Mouse (Mus musculus) hindbrain, embryonic 11.5 days (tissue): ENCODE results near the gene Krtap28-13. TPM values are rescaled to one million over a fixed set of nuclear protein-coding genes. Genes with fewer than 3 reads are reported as not detected.

Experiments
- ATAC-seq: fragments of 200-750 bp; cut with Nextera tagmentation; 2 replicates; pipeline ENCODE4 v1.8.0; 2017; ENCODE audit warnings: mild to moderate bottlenecking, moderate TSS enrichment, moderate library complexity; ENCODE audit not compliant: low FRiP score
- DNase-seq: peaks from one replicate; pipeline ENCODE4 v3.0.0-alpha.2; 2015; ENCODE audit warnings: low spot score
- H3K27ac ChIP-seq: fragments of 300-500 bp; sonication (generic); 2 replicates; pipeline ENCODE4 v1.5.1; 2014; ENCODE audit warnings: mild to moderate bottlenecking, low read depth, low read length
- H3K27me3 ChIP-seq: fragments of 300-500 bp; sonication (generic); 2 replicates; pipeline ENCODE4 v1.6.1; 2014; ENCODE audit warnings: mild to moderate bottlenecking, low read length, moderate library complexity, mixed read lengths; ENCODE audit not compliant: control insufficient read depth, insufficient read depth
- H3K36me3 ChIP-seq: fragments of 300-500 bp; sonication (generic); 2 replicates; pipeline ENCODE4 v1.6.1; 2014; ENCODE audit warnings: mild to moderate bottlenecking, low read length, moderate library complexity, mixed read lengths; ENCODE audit not compliant: control insufficient read depth, insufficient read depth
- H3K4me1 ChIP-seq: fragments of 300-500 bp; sonication (generic); replicated peaks from 2 replicates; pipeline ENCODE4 v1.6.1; 2014; ENCODE audit warnings: low read length, mixed read lengths; ENCODE audit not compliant: control insufficient read depth, insufficient read depth
- H3K4me2 ChIP-seq: fragments of 300-500 bp; sonication (generic); replicated peaks from 2 replicates; pipeline ENCODE4 v1.6.1; 2014; ENCODE audit warnings: mild to moderate bottlenecking, low read depth, low read length
- H3K4me3 ChIP-seq: fragments of 300-500 bp; sonication (generic); 2 replicates; pipeline ENCODE4 v1.5.1; 2014; ENCODE audit warnings: low read depth, low read length
- H3K9ac ChIP-seq: fragments of 300-500 bp; sonication (generic); 2 replicates; pipeline ENCODE4 v1.6.1; 2014; ENCODE audit warnings: low read depth, low read length
- H3K9me3 ChIP-seq: fragments of 300-500 bp; sonication (generic); 2 replicates; pipeline ENCODE4 v1.6.1; 2016; ENCODE audit warnings: low read length; ENCODE audit not compliant: control insufficient read depth
- WGBS: fragments of 180-500 bp; shearing (Covaris S2); extraction: QIAGEN DNeasy Blood & Tissue Kit; methylation state at CpG from one replicate; pipeline ENCODE4 v1.1.7; 2014; 5-methylcytosine and 5-hydroxymethylcytosine counted together
- polyA plus RNA-seq: library from polyadenylated mRNA; unstranded; fragments of >200 nt; fragmentation: Nextera tagmentation; extraction: Ambion mirVana; gene quantifications from 2 replicates; pipeline ENCODE4 v1.2.1, GENCODE M21; 2014

The Krtap28-13 gene
- polyA plus RNA-seq, 1 experiment from 2014 or later = not detected

- Histone ChIP-seq H3K4me3 (no peak overlapping the region), H3K4me1 (no peaks in the 10 kb centered on the region), H3K36me3 (no peaks in the 10 kb centered on the region), H3K27ac (no peak overlapping the region), H3K9ac (no peak overlapping the region), H3K27me3 (no peaks in the 10 kb centered on the region), H3K9me3 (no peaks in the 10 kb centered on the region), H3K4me2 (no peak overlapping the region)
- DNase-seq = no peak
- 81% methylated on average over 5 of the region's 5 CpGs for WGBS
- no peak for ATAC-seq
Observed at GRCm38 (mm10) chr1:83107410-83107978, 46.8 kb downstream of the Krtap28-13 start.

GRCm38 (mm10) chr1:83110992-83111391 is 50.3 kb downstream of the Krtap28-13 start:
- DNase-seq (no peak), ATAC-seq (no peak)
- no peak overlapping the region for H3K4me3 ChIP-seq
- no peak overlapping the region for H3K27ac ChIP-seq
- no peaks in the 10 kb centered on the region for H3K9me3 ChIP-seq
- H3K4me1 ChIP-seq = no peaks in the 10 kb centered on the region
- no peak overlapping the region for H3K9ac ChIP-seq
- H3K36me3 ChIP-seq = no peaks in the 10 kb centered on the region
- H3K27me3 ChIP-seq = no peaks in the 10 kb centered on the region
- H3K4me2 ChIP-seq = no peak overlapping the region

Other genes starting within 250 kb of the Krtap28-13 start
- gene Agfg1, start 221.4 kb upstream of the Krtap28-13 start, polyA plus RNA-seq = 47.2 and 54.4 TPM in 2 replicates
- 0.20 TPM in 1 of 2 replicates, not detected in the other for gene A030005L19Rik, start 147.6 kb upstream of the Krtap28-13 start, polyA plus RNA-seq
- gene A030014E15Rik, start 136.0 kb upstream of the Krtap28-13 start, polyA plus RNA-seq = not detected in 2 replicates
- gene Gm6217, start 129.5 kb upstream of the Krtap28-13 start, polyA plus RNA-seq = not detected in 2 replicates
- gene A030003K21Rik, start 117.5 kb upstream of the Krtap28-13 start, polyA plus RNA-seq = not detected in 2 replicates
- not detected in 2 replicates for gene Gm7544, start 104.9 kb upstream of the Krtap28-13 start, polyA plus RNA-seq
- gene Gm47955, start 100.6 kb upstream of the Krtap28-13 start, polyA plus RNA-seq = not detected in 2 replicates
- gene Gm47959, start 60.4 kb upstream of the Krtap28-13 start, polyA plus RNA-seq = not detected in 2 replicates
- 0.20 and 0.34 TPM in 2 replicates for gene Slc19a3, start 22.5 kb upstream of the Krtap28-13 start, polyA plus RNA-seq
- gene Krtap28-10, start 18.4 kb upstream of the Krtap28-13 start, polyA plus RNA-seq = not detected in 2 replicates
- not detected in 2 replicates for gene Gm47969, start 16.0 kb upstream of the Krtap28-13 start, polyA plus RNA-seq
- not detected in 2 replicates for gene A030005K14Rik, start 1.6 kb upstream of the Krtap28-13 start, polyA plus RNA-seq
- gene Ccl20, start 55.8 kb downstream of the Krtap28-13 start, polyA plus RNA-seq = not detected in 2 replicates
- gene Daw1, start 98.8 kb downstream of the Krtap28-13 start, polyA plus RNA-seq = 0.63 and 0.83 TPM in 2 replicates